Mouse (Mus musculus) cerebellum, postnatal 4 days (tissue): Measurements from ENCODE around the gene Psen2.

ENCODE experiments used
- DNase-seq, 2 experiments: peaks; one replicate each; pipeline ENCODE4 v3.0.0; 2022; ENCODE audit warnings: low spot score in 2 of 2, mixed read lengths in 1 of 2

Gene Psen2

GRCm38 (mm10) chr1:180197956-180198355 lies 65.3 kb downstream of the Psen2 start:
- no peak for DNase-seq

- no peak for DNase-seq
Observed at GRCm38 (mm10) chr1:180196508-180196907, 66.7 kb downstream of the Psen2 start.

- DNase-seq = peak; percentile 94
Observed at GRCm38 (mm10) chr1:180195703-180196381, 67.4 kb downstream of the Psen2 start.

GRCm38 (mm10) chr1:180194781-180195471 lies 68.3 kb downstream of the Psen2 start:
- no peak for DNase-seq

- no peak for DNase-seq
Observed at GRCm38 (mm10) chr1:180194048-180194447, 69.2 kb downstream of the Psen2 start.

- no peak for DNase-seq
Observed at GRCm38 (mm10) chr1:180193391-180193935, 69.8 kb downstream of the Psen2 start.

GRCm38 (mm10) chr1:180192866-180193265 lies 70.4 kb downstream of the Psen2 start:
- no peak for DNase-seq

- DNase-seq = no peak
Observed at GRCm38 (mm10) chr1:180191651-180192220, 71.5 kb downstream of the Psen2 start.

GRCm38 (mm10) chr1:180191112-180191511 lies 72.1 kb downstream of the Psen2 start:
- no peak for DNase-seq

- DNase-seq = no peak
Observed at GRCm38 (mm10) chr1:180188951-180189350, 74.3 kb downstream of the Psen2 start.

GRCm38 (mm10) chr1:180186371-180186770 lies 76.9 kb downstream of the Psen2 start:
- no peak for DNase-seq

GRCm38 (mm10) chr1:180185877-180186276 lies 77.4 kb downstream of the Psen2 start:
- no peak for DNase-seq

GRCm38 (mm10) chr1:180184768-180185167 lies 78.5 kb downstream of the Psen2 start:
- no peak for DNase-seq

- DNase-seq = no peak
Observed at GRCm38 (mm10) chr1:180183525-180184159, 79.6 kb downstream of the Psen2 start.

GRCm38 (mm10) chr1:180182731-180183130 lies 80.5 kb downstream of the Psen2 start:
- DNase-seq = no peak

GRCm38 (mm10) chr1:180181966-180182319 lies 81.3 kb downstream of the Psen2 start:
- DNase-seq = no peak

- no peak for DNase-seq
Observed at GRCm38 (mm10) chr1:180181304-180181965, 81.8 kb downstream of the Psen2 start.

GRCm38 (mm10) chr1:180179840-180180239 lies 83.4 kb downstream of the Psen2 start:
- no peak for DNase-seq

- no peak for DNase-seq
Observed at GRCm38 (mm10) chr1:180179100-180179499, 84.1 kb downstream of the Psen2 start.

GRCm38 (mm10) chr1:180178340-180178739 lies 84.9 kb downstream of the Psen2 start:
- DNase-seq = no peak
